In the genomic region with DNA sequence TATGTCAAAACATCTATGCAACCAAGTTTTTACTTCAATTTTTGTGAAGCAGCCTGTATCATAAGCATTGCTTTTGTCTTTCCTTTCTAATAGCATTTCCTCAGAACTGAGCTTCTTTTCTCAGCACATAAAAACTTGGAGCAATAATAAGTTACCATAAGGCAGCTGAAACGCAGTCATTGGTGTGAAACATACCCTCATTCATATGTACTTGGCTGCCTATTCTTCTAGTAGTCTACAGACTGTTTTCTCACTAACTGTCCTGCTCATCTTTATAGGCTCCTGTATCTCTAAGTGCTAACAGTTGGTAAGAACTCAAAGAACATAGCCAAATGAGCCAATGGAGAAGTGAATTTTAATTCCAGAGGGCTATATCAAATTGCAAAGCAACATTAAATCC, we compare ENCODE assay signal across 18 mouse cellular contexts.
A peak's percentile ranks its signal among the peaks of the same experiment; 100 is the strongest.
DNase-seq lines count a peak whose midpoint lies in the region; ATAC-seq and TF ChIP-seq lines count a peak whose summit lies in the region.
"Had no signal": no experiment of that assay in that cellular context is flagged by ENCODE, and none has a peak within 500 bp of the region (broad histone marks: within the 10 kb centered on the region; RNA-seq: fewer than 3 reads in every experiment).

No protein-coding gene starts in this region.

- H3K27ac ChIP-seq in forebrain, embryonic 15.5 days (replicated peaks) = peak overlapping the region; percentile 59
- H3K27ac ChIP-seq in forebrain, embryonic 10.5 days = no peak overlapping the region
- H3K27ac ChIP-seq in forebrain, postnatal 0 days (ENCODE audit: low read depth, low read length) = no peak overlapping the region; the same call in 1 of the 2 replicates
- H3K27ac ChIP-seq: embryonic facial prominence, embryonic 12.5 days; hindbrain, embryonic 15.5 days had no signal

- no peaks in the 10 kb centered on the region for H3K27me3 ChIP-seq in forebrain, embryonic 15.5 days
- H3K27me3 ChIP-seq in forebrain, embryonic 10.5 days (ENCODE audit: poor library complexity, severe bottlenecking) = no peaks in the 10 kb centered on the region
- H3K27me3 ChIP-seq in forebrain, postnatal 0 days (ENCODE audit: insufficient read depth, low read length) = no peaks in the 10 kb centered on the region
- H3K27me3 ChIP-seq: CH12.LX; embryonic facial prominence, embryonic 12.5 days; heart, embryonic 12.5 days; hindbrain, embryonic 15.5 days had no signal

- TF ChIP-seq CTCF in forebrain, postnatal 0 days (IDR thresholded peaks at IDR 0.05; ENCODE audit: low read depth) = no peak

- no peak for DNase-seq in forebrain, embryonic 10.5 days (ENCODE audit: extremely low spot score, low spot score)
- DNase-seq in left cerebral cortex, adult 11 months (ENCODE audit: low spot score) = peak; percentile 0
- DNase-seq in left cerebral cortex, postnatal 36 days (ENCODE audit: low spot score in 2 of 2) = no peak
- peak; percentile 68 for DNase-seq in forebrain, postnatal 0 days
- DNase-seq in MN1 (ENCODE audit: low spot score) = no peak
- DNase-seq: adrenal gland, adult 2 months; adrenal gland, postnatal 25 days; cerebellum, adult 11-12 months; cerebellum, adult 9-10 months; cerebellum, postnatal 25 days; gastrocnemius, postnatal 25 days; heart, postnatal 36 days had no signal

- WGBS in forebrain, embryonic 15.5 days = 64% methylated on average over 1 of the region's 1 CpGs
- 86% methylated on average over 1 of the region's 1 CpGs for WGBS in forebrain, embryonic 10.5 days
- WGBS in forebrain, postnatal 0 days = 50% methylated on average over 1 of the region's 1 CpGs

- H3K9ac ChIP-seq in forebrain, embryonic 15.5 days (replicated peaks) = no peak overlapping the region
- no peak overlapping the region for H3K9ac ChIP-seq in forebrain, postnatal 0 days
- H3K9ac ChIP-seq: embryonic facial prominence, embryonic 12.5 days; heart, embryonic 12.5 days; hindbrain, embryonic 15.5 days had no signal

- H3K36me3 ChIP-seq in forebrain, embryonic 15.5 days = no peaks in the 10 kb centered on the region
- H3K36me3 ChIP-seq in forebrain, embryonic 10.5 days (replicated peaks) = no peaks in the 10 kb centered on the region
- H3K36me3 ChIP-seq in forebrain, postnatal 0 days (ENCODE audit: insufficient read depth) = no peaks in the 10 kb centered on the region
- H3K36me3 ChIP-seq: embryonic facial prominence, embryonic 12.5 days; heart, embryonic 12.5 days; hindbrain, embryonic 15.5 days had no signal

- H3K4me1 ChIP-seq in forebrain, embryonic 15.5 days = no peaks in the 10 kb centered on the region
- no peaks in the 10 kb centered on the region for H3K4me1 ChIP-seq in forebrain, embryonic 10.5 days
- no peaks in the 10 kb centered on the region for H3K4me1 ChIP-seq in forebrain, postnatal 0 days (ENCODE audit: insufficient read depth)
- H3K4me1 ChIP-seq: embryonic facial prominence, embryonic 12.5 days; heart, embryonic 12.5 days; hindbrain, embryonic 15.5 days had no signal

- no peak overlapping the region for H3K4me3 ChIP-seq in forebrain, embryonic 15.5 days
- H3K4me3 ChIP-seq in forebrain, embryonic 10.5 days = no peak overlapping the region
- H3K4me3 ChIP-seq in forebrain, postnatal 0 days (ENCODE audit: low read depth, low read length) = no peak overlapping the region
- H3K4me3 ChIP-seq: embryonic facial prominence, embryonic 12.5 days; heart, embryonic 12.5 days; hindbrain, embryonic 15.5 days had no signal

- no peak for ATAC-seq in forebrain, embryonic 15.5 days (replicated peaks)
- ATAC-seq in forebrain, postnatal 0 days = peak; percentile 90
- ATAC-seq: intestine, embryonic 16.5 days had no signal

- no peaks in the 10 kb centered on the region for H3K9me3 ChIP-seq in forebrain, embryonic 15.5 days
- no peaks in the 10 kb centered on the region for H3K9me3 ChIP-seq in forebrain, embryonic 10.5 days
- H3K9me3 ChIP-seq in forebrain, postnatal 0 days (ENCODE audit: low read length) = no peaks in the 10 kb centered on the region
- H3K9me3 ChIP-seq: embryonic facial prominence, embryonic 12.5 days; heart, embryonic 12.5 days; hindbrain, embryonic 15.5 days had no signal

- intact Hi-C loops in left cerebral cortex, postnatal 36 days (cut with DNase I) = no loop called here

- H3K4me2 ChIP-seq in forebrain, embryonic 15.5 days (replicated peaks) = no peak overlapping the region
- H3K4me2 ChIP-seq in forebrain, postnatal 0 days (ENCODE audit: low read depth) = no peak overlapping the region
- H3K4me2 ChIP-seq: embryonic facial prominence, embryonic 12.5 days; heart, embryonic 12.5 days; hindbrain, embryonic 15.5 days had no signal

Comparison
In these comparisons a context has a peak if more than half of its experiments do, and no peak if none do; other contexts are left out.
1. DNase-seq: peak in left cerebral cortex, adult 11 months (single experiment) and forebrain, postnatal 0 days (single experiment); none in forebrain, embryonic 10.5 days (single experiment), left cerebral cortex, postnatal 36 days (0 of 2) and MN1 (single experiment).